In the genomic region with DNA sequence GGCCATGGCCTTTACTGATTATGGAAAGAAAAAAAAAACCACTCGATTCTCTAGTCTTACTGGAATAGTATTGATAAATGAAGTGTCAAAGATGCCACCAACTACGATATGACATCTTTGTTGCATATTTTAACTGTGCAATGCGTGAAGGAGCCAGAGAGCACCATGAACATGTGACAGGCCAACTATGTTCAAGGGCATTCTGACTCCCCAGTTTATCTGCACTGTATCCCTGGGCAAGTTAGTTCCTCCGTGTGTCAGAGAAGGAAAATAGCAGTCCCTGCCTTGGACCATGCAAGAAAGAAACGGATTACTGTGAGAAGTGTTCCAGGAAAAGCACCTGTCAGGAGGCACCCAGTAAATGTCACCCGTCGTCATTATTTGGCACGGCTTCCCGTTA, we compare ENCODE assay signal across 13 mouse cellular contexts.
"Had no signal": no experiment of that assay in that cellular context is flagged by ENCODE, and none has a peak within 500 bp of the region (broad histone marks: within the 10 kb centered on the region; RNA-seq: fewer than 3 reads in every experiment).

No protein-coding gene starts in this region.

- DNase-seq: kidney, postnatal 10 days; kidney, postnatal 36 days; layer of hippocampus, postnatal 36 days; liver, embryonic 13.5 days; lung, adult 2 months; lung, postnatal 14 days; lung, postnatal 4 days; midbrain, embryonic 14.5 days; thymus, adult 18-20 months; thymus, postnatal 36 days had no signal

- H3K9me3 ChIP-seq: kidney, embryonic 15.5 days; liver, embryonic 13.5 days had no signal

- H3K4me2 ChIP-seq: kidney, embryonic 15.5 days; liver, embryonic 13.5 days had no signal

- H3K27me3 ChIP-seq: kidney, embryonic 15.5 days; liver, embryonic 13.5 days had no signal

- H3K4me3 ChIP-seq: kidney, embryonic 15.5 days; left cerebral cortex, adult 2 months; liver, embryonic 13.5 days; midbrain, embryonic 10.5 days had no signal

- H3K27ac ChIP-seq: kidney, embryonic 15.5 days; left cerebral cortex, adult 2 months; liver, embryonic 13.5 days; midbrain, embryonic 10.5 days had no signal

- H3K9ac ChIP-seq: kidney, embryonic 15.5 days; liver, embryonic 13.5 days had no signal
